Mouse (Mus musculus) heart, embryonic 14.5 days (tissue): ENCODE measurements around the gene Wars2. TPM values are rescaled to one million over a fixed set of nuclear protein-coding genes. Genes with fewer than 3 reads are reported as not detected.

ENCODE experiments used
- ATAC-seq: fragments of 200-750 bp; cut with Nextera tagmentation; 2 replicates; pipeline ENCODE4 v1.8.0; 2017; ENCODE audit warnings: low read depth, moderate TSS enrichment; ENCODE audit not compliant: insufficient number of reproducible peaks, insufficient read depth, low FRiP score
- H3K27ac ChIP-seq, 2 experiments: fragments of 200-500 bp in 1 of 2; fragments of 300-500 bp in 1 of 2; sonication (generic) in 1 of 2; replicated peaks in 1 of 2; 2 replicates each; pipeline ENCODE4 v1.5.1; 2012 to 2014; ENCODE audit warnings: low read depth in 2 of 2, low read length in 2 of 2, control low read depth in 1 of 2, mild to moderate bottlenecking in 1 of 2, mixed read lengths in 1 of 2; ENCODE audit not compliant: control insufficient read depth in 1 of 2, insufficient read depth in 1 of 2
- H3K27me3 ChIP-seq: fragments of 300-500 bp; sonication (generic); 2 replicates; pipeline ENCODE4 v1.6.1; 2014; ENCODE audit warnings: mild to moderate bottlenecking, low read length, control low read depth; ENCODE audit not compliant: control insufficient read depth, insufficient read depth
- H3K36me3 ChIP-seq: fragments of 300-500 bp; sonication (generic); 2 replicates; pipeline ENCODE4 v1.6.1; 2014; ENCODE audit warnings: mild to moderate bottlenecking, control low read depth, low read length, mixed read lengths; ENCODE audit not compliant: control insufficient read depth, insufficient read depth
- H3K4me1 ChIP-seq, 2 experiments: fragments of 200-500 bp in 1 of 2; fragments of 300-500 bp in 1 of 2; sonication (generic) in 1 of 2; 2 replicates each; pipeline ENCODE4 v1.6.1; 2012 to 2014; ENCODE audit warnings: low read length in 2 of 2, control low read depth in 1 of 2, mixed read lengths in 1 of 2; ENCODE audit not compliant: control insufficient read depth in 2 of 2, insufficient read depth in 2 of 2
- H3K4me2 ChIP-seq: fragments of 300-500 bp; sonication (generic); 2 replicates; pipeline ENCODE4 v1.6.1; 2014; ENCODE audit warnings: mild to moderate bottlenecking, low read length
- H3K4me3 ChIP-seq, 2 experiments: fragments of 200-500 bp in 1 of 2; fragments of 300-500 bp in 1 of 2; sonication (generic) in 1 of 2; 2 replicates each; pipeline ENCODE4 v1.5.1; 2012 to 2014; ENCODE audit warnings: low read length in 2 of 2, mild to moderate bottlenecking in 2 of 2, control low read depth in 1 of 2, low read depth in 1 of 2, moderate library complexity in 1 of 2; ENCODE audit not compliant: control insufficient read depth in 1 of 2, insufficient read depth in 1 of 2
- H3K9ac ChIP-seq: fragments of 300-500 bp; sonication (generic); 2 replicates; pipeline ENCODE4 v1.6.1; 2014; ENCODE audit warnings: mild to moderate bottlenecking, low read length
- H3K9me3 ChIP-seq: fragments of 300-500 bp; sonication (generic); 2 replicates; pipeline ENCODE4 v1.6.1; 2016; ENCODE audit warnings: low read length, control low read depth; ENCODE audit not compliant: control insufficient read depth
- WGBS: fragments of 180-500 bp; shearing (Covaris S2); extraction: QIAGEN DNeasy Blood & Tissue Kit; methylation state at CpG from one replicate; pipeline ENCODE4 v1.1.7; 2014; 5-methylcytosine and 5-hydroxymethylcytosine counted together
- polyA plus RNA-seq: library from polyadenylated mRNA; unstranded; fragments of >200 nt; fragmentation: Nextera tagmentation; extraction: Ambion mirVana; gene quantifications from 2 replicates; pipeline ENCODE4 v1.2.1, GENCODE M21; 2014

Wars2 gene
- polyA plus RNA-seq, 1 experiment from 2014 or later: 10.2 TPM

GRCm38 (mm10) chr3:99261986-99262385 lies 121.1 kb downstream of the Wars2 start:
- Histone ChIP-seq H3K9me3 (peaks cover 3% of the 10 kb centered on the region; the same call in 1 of the 2 replicates), H3K36me3 (no peaks in the 10 kb centered on the region), H3K27me3 (peaks cover 93% of the 10 kb centered on the region), H3K4me3 (no peak overlapping the region), H3K27ac (no peak overlapping the region), H3K4me2 (no peak overlapping the region), H3K9ac (no peak overlapping the region), H3K4me1 (no peaks in the 10 kb centered on the region; a peak in 1 of 4 replicates)
- ATAC-seq: no peak
- 10% methylated on average over 2 of the region's 2 CpGs for WGBS

- H3K4me3 ChIP-seq: no peak overlapping the region
- no peak overlapping the region for H3K4me2 ChIP-seq
- 20% methylated on average over 9 of the region's 9 CpGs for WGBS
- no peak overlapping the region for H3K27ac ChIP-seq
- H3K36me3 ChIP-seq: no peaks in the 10 kb centered on the region
- H3K9me3 ChIP-seq: peaks cover 3% of the 10 kb centered on the region; the same call in 1 of the 2 replicates
- H3K9ac ChIP-seq: no peak overlapping the region
- no peaks in the 10 kb centered on the region for H3K4me1 ChIP-seq
- H3K27me3 ChIP-seq: peaks cover 84% of the 10 kb centered on the region
- ATAC-seq: no peak
Observed at GRCm38 (mm10) chr3:99263471-99263903, 122.6 kb downstream of the Wars2 start.

- no peak for ATAC-seq
- no peak overlapping the region for H3K9ac ChIP-seq
- WGBS: 33% methylated on average over 7 of the region's 7 CpGs
- no peaks in the 10 kb centered on the region for H3K36me3 ChIP-seq
- H3K4me3 ChIP-seq: no peak overlapping the region
- peaks cover 3% of the 10 kb centered on the region; the same call in 1 of the 2 replicates for H3K9me3 ChIP-seq
- H3K27me3 ChIP-seq: peaks cover 72% of the 10 kb centered on the region
- H3K4me1 ChIP-seq: no peaks in the 10 kb centered on the region
- H3K4me2 ChIP-seq: no peak overlapping the region
- H3K27ac ChIP-seq: no peak overlapping the region
Observed at GRCm38 (mm10) chr3:99264695-99265094, 123.8 kb downstream of the Wars2 start.

DNA sequence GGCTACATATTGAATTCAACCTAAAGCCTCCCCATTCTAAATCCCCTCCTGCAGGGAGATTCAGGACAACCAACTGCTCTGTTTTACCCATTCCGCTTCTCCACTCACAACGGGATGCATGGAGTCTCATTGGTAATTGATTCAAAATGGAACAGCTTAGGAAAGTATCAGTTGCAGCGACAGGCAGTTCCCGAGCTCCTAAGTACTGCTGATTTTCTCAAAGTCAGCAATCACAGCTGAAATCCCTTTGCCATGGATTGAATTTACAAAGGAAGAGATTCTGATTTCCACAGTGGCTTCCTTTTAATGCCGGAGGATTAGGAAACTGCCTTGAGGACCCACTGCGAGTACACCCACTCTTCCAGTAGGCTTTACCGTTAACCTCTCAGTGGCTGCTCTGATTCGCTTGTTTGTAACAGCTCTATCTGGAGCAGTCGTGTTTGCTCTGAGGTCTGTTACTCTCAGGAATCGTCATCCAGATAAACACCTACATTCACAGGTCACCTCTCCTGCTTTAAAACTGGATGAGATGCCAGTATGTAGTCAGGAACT lies 126.0 kb downstream of the Wars2 start:
- Histone ChIP-seq H3K27me3 (peaks cover 53% of the 10 kb centered on the region), H3K9me3 (peaks cover 3% of the 10 kb centered on the region; the same call in 1 of the 2 replicates), H3K4me3 (no peak overlapping the region), H3K4me1 (no peaks in the 10 kb centered on the region), H3K27ac (no peak overlapping the region), H3K4me2 (no peak overlapping the region), H3K36me3 (no peaks in the 10 kb centered on the region), H3K9ac (no peak overlapping the region)
- WGBS: 50% methylated on average over 10 of the region's 10 CpGs
- no peak for ATAC-seq

DNA sequence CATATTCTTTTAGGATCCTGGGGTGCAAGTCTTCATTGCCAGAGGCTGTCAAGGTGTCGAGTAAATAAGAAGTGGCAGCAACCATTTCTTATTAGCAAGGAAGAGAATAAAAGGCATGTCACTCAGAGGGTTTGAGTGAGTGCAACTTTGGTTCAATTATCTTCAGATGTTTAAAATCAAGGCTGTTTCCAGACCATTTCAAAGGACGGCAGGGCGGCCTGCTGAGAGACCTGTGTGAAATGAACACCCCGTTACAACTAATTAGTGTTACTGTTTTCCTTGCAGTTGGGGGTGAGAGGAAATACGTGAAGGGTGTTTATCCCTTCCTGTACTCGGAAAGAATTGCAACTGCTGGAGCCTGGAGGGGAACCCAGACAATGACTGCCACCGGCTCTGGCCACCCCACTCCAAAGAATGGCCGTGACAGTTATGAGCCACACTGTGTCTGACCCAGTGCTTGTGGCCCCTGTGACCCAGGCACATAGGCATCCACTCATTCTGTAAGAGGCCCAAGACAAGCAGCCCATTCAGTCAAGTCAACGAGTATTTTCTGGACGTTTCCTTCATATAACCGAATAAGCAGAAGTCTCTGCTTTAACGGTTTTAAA lies 137.2 kb downstream of the Wars2 start:
- H3K36me3 ChIP-seq: no peaks in the 10 kb centered on the region
- H3K9me3 ChIP-seq: no peaks in the 10 kb centered on the region
- no peaks in the 10 kb centered on the region for H3K27me3 ChIP-seq
- H3K4me3 ChIP-seq: no peak overlapping the region
- no peaks in the 10 kb centered on the region for H3K4me1 ChIP-seq
- no peak overlapping the region for H3K4me2 ChIP-seq
- 56% methylated on average over 12 of the region's 12 CpGs for WGBS
- ATAC-seq: no peak
- H3K27ac ChIP-seq: no peak overlapping the region
- H3K9ac ChIP-seq: no peak overlapping the region

DNA sequence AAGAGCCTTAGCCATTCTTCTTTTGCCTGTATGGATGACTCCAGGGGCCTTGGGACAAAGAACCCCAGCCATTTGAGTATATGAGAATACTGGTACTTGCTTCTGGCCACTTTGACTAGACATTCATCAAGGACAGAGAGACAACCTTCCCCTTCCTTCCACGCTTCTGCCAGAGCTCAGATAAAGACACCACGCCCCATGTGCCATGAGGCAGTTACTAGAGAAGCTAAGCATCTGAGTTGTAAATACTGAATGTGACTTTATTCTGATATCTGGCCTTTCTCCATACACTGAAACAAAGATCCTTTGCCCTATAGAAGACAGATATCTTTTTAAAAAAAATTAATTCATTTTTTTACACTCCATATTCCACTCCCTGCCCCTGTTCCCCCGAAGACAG lies 138.8 kb downstream of the Wars2 start:
- Histone ChIP-seq H3K27ac (no peak overlapping the region), H3K9ac (no peak overlapping the region), H3K4me2 (no peak overlapping the region), H3K27me3 (0 out of 2 replicates have a peak, but pooled peaks cover under 1% of the 10 kb centered on the region), H3K4me3 (no peak overlapping the region), H3K4me1 (no peaks in the 10 kb centered on the region), H3K36me3 (no peaks in the 10 kb centered on the region), H3K9me3 (no peaks in the 10 kb centered on the region)
- WGBS: 62% methylated on average over 3 of the region's 3 CpGs
- no peak for ATAC-seq

GRCm38 (mm10) chr3:99281453-99281852 lies 140.6 kb downstream of the Wars2 start:
- H3K27me3 ChIP-seq: 0 out of 2 replicates have a peak, but pooled peaks cover 4% of the 10 kb centered on the region
- ATAC-seq: no peak
- H3K4me2 ChIP-seq: no peak overlapping the region
- no peak overlapping the region for H3K27ac ChIP-seq
- WGBS: 54% methylated on average over 4 of the region's 4 CpGs
- H3K4me1 ChIP-seq: no peaks in the 10 kb centered on the region
- H3K9me3 ChIP-seq: no peaks in the 10 kb centered on the region
- no peak overlapping the region for H3K9ac ChIP-seq
- H3K4me3 ChIP-seq: no peak overlapping the region
- H3K36me3 ChIP-seq: no peaks in the 10 kb centered on the region
